Mouse (Mus musculus) neural tube, embryonic 12.5 days (tissue): ENCODE measurements around the gene Stk17b. TPM values are rescaled to one million over a fixed set of nuclear protein-coding genes. Genes with fewer than 3 reads are reported as not detected.
A peak's percentile ranks its signal among the peaks of the same experiment; 100 is the strongest.
"Not testable (repeated sequence)": the region's sequence is repeated elsewhere in the genome, so short reads cannot be mapped to it uniquely, and the experiment has no call there.

Experiments used
- ATAC-seq: fragments of 200-750 bp; cut with Nextera tagmentation; 2 replicates; pipeline ENCODE4 v1.8.0; 2017; ENCODE audit warnings: low read depth, mild to moderate bottlenecking, moderate TSS enrichment, moderate library complexity; ENCODE audit not compliant: low FRiP score
- H3K27ac ChIP-seq: fragments of 300-500 bp; sonication (generic); 2 replicates; pipeline ENCODE4 v1.5.1; 2016
- H3K27me3 ChIP-seq: fragments of 300-500 bp; sonication (generic); replicated peaks from 2 replicates; pipeline ENCODE4 v1.6.1; 2016; ENCODE audit warnings: mild to moderate bottlenecking
- H3K36me3 ChIP-seq: fragments of 300-500 bp; sonication (generic); 2 replicates; pipeline ENCODE4 v1.6.1; 2016; ENCODE audit warnings: mild to moderate bottlenecking
- H3K4me1 ChIP-seq: fragments of 300-500 bp; sonication (generic); 2 replicates; pipeline ENCODE4 v1.6.1; 2016
- H3K4me2 ChIP-seq: fragments of 300-500 bp; sonication (generic); replicated peaks from 2 replicates; pipeline ENCODE4 v1.6.1; 2016; ENCODE audit warnings: mild to moderate bottlenecking
- H3K4me3 ChIP-seq: fragments of 300-500 bp; sonication (generic); 2 replicates; pipeline ENCODE4 v1.5.1; 2016
- H3K9ac ChIP-seq: fragments of 300-500 bp; sonication (generic); 2 replicates; pipeline ENCODE4 v1.6.1; 2016; ENCODE audit warnings: mild to moderate bottlenecking
- H3K9me3 ChIP-seq: fragments of 300-500 bp; sonication (generic); 2 replicates; pipeline ENCODE4 v1.6.1; 2016; ENCODE audit warnings: mild to moderate bottlenecking
- WGBS: fragments of 180-500 bp; shearing (Covaris S2); methylation state at CpG from one replicate; pipeline ENCODE4 v1.1.7; 2016; 5-methylcytosine and 5-hydroxymethylcytosine counted together
- polyA plus RNA-seq: library from polyadenylated mRNA; unstranded; fragments of >200 nt; fragmentation: Nextera tagmentation; extraction: Ambion mirVana; gene quantifications from 2 replicates; pipeline ENCODE4 v1.2.1, GENCODE M21; 2016

The Stk17b gene
- polyA plus RNA-seq, 1 experiment from 2014 or later: 12.0 TPM

GRCm38 (mm10) chr1:53713383-53713782, 71.6 kb downstream of the Stk17b start:
- H3K4me2 ChIP-seq, H3K4me1 ChIP-seq, H3K27ac ChIP-seq, H3K27me3 ChIP-seq, H3K4me3 ChIP-seq, H3K36me3 ChIP-seq, H3K9me3 ChIP-seq, H3K9ac ChIP-seq: not testable (repeated sequence)
- peak; percentile 43 for ATAC-seq
- WGBS: 49% methylated on average over 3 of the region's 3 CpGs

DNA sequence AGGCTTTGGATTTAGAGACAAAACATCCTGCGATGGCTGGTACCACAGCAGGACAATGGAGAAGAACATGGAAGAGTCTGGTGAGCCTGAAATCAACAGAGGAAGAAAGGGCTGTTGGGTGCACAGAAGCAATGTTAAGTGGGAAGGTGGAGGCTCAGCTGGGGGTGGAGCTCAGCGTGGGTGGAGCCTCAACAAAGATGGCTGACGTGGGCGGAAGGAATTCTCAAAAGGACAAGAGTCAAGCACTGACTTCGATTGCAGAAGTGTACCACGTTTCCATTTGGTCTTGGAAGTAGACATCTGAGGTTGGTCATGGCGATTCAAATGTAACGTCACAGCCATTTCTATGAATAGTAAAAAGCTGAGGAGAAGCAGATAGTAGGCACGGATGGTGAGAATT, 74.0 kb downstream of the Stk17b start:
- 94% methylated on average over 9 of the region's 9 CpGs for WGBS
- no peaks in the 10 kb centered on the region for H3K9me3 ChIP-seq
- ATAC-seq: no peak
- no peak overlapping the region for H3K27ac ChIP-seq
- no peak overlapping the region for H3K4me3 ChIP-seq
- no peaks in the 10 kb centered on the region for H3K27me3 ChIP-seq
- peaks cover 4% of the 10 kb centered on the region; the same call in 1 of the 2 replicates for H3K4me1 ChIP-seq
- H3K9ac ChIP-seq: no peak overlapping the region
- no peaks in the 10 kb centered on the region for H3K36me3 ChIP-seq
- H3K4me2 ChIP-seq: no peak overlapping the region

DNA sequence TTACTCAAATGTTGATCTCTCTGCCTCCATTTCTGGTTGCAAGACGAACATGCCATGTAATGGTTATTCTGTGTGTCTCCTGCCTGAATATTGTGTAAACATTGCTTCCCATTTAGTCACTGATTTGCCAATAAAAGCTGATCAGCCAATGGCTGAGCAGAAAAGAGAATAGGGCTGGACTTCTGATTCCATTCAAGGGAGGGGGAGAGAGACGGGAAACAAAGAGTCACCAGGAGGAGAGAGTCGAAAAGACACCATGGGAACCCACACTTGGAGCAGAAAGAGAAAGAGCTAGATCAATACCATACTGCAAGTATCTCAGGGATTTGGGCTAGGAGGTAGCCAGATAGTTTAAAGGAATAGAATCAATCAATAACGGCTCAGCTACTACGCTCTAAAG, 75.4 kb downstream of the Stk17b start:
- not testable (repeated sequence) for H3K9ac ChIP-seq, H3K4me3 ChIP-seq, H3K27me3 ChIP-seq, H3K9me3 ChIP-seq, H3K36me3 ChIP-seq, H3K4me1 ChIP-seq, H3K27ac ChIP-seq
- 59% methylated on average over 5 of the region's 5 CpGs for WGBS
- H3K4me2 ChIP-seq: 0 out of 2 replicates have a peak overlapping the region, but pooled peaks have one; percentile 17
- ATAC-seq: 0 out of 2 replicates have a peak, but pooled peaks have one; percentile 27

DNA sequence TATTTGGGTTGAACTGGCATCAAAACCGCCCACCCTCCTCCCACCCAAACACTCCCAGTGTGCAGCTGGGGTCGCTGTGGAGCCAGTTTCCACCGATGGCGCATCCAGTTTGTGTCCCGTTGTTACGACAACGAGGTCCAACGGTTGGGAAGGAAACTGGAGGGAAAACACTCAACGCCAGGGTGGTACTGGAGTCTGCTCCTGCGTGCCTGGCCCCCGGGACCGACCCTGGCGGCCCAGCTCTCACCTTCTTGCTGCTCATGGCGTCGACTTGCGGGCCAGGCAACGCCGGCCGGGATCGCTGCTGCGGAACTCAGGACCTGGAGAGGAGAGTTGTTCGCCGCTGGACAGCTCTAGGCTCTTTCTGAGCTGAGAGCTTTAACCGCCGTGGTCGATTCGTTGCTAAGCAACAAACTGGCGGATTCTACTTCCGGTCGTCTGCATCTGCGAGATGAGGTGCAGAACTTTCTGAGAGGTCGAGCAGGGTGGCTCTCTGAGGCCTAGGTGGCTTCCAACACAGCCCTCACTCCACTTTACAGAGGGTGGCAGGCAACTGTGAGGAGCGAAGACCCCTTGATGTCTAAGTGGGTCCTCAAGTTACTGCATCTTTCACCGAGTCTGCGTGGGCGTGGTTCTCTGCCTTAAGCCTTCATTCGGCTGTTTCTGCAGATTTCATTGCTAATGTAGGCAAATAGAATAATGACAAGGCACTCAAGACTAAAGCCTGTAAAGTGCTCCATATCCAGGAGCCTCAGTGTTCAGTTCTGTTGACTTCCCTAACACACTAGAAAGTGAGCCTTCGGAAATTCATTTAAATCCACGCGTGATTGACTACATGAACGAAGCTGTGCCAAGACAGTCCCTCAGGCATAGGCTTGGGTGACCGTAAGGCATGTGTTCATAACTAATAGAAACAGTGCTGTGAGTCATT, 78.3 kb downstream of the Stk17b start, which contains the start of gene Dnah7a:
Dnah7a (minus strand) TSS at position 354 of the 931 bp plus-strand sequence.
- peak; percentile 85 for ATAC-seq
- Histone ChIP-seq H3K4me3 (peak within 1 kb of the TSS; percentile 51), H3K4me2 (peak within 1 kb of the TSS; percentile 71), H3K36me3 (no peaks in the 10 kb centered on the region), H3K4me1 (peaks cover 4% of the 10 kb centered on the region; the same call in 1 of the 2 replicates), H3K9me3 (no peaks in the 10 kb centered on the region), H3K27me3 (no peaks in the 10 kb centered on the region), H3K9ac (peak within 1 kb of the TSS; percentile 51; the same call in 1 of the 2 replicates), H3K27ac (0 out of 2 replicates have a peak within 1 kb of the TSS, but pooled peaks have one; percentile 15)
- WGBS: 18% methylated on average over 42 of the region's 42 CpGs

Other genes with a start within 250 kb of the Stk17b start
- gene Dnah7a, start 78.4 kb downstream of the Stk17b start, polyA plus RNA-seq: 8.0 and 8.8 TPM in 2 replicates